Mouse (Mus musculus) megakaryocyte, embryonic 14.5 days (primary cell): Measurements from ENCODE around the gene Ncaph2. TPM values are rescaled to one million over a fixed set of nuclear protein-coding genes. Genes with fewer than 3 reads are reported as not detected.

ENCODE experiments used
- H3K27me3 ChIP-seq: replicated peaks from 2 replicates; pipeline ENCODE3; 2012; ENCODE audit warnings: inconsistent platforms
- H3K36me3 ChIP-seq: replicated peaks from 2 replicates; pipeline ENCODE3; 2012; ENCODE audit warnings: low read length, inconsistent platforms, mixed read lengths
- H3K4me1 ChIP-seq: 2 replicates; pipeline ENCODE4 v1.6.1; 2012; ENCODE audit warnings: inconsistent platforms
- H3K4me3 ChIP-seq: replicated peaks from 2 replicates; pipeline ENCODE3; 2012; ENCODE audit warnings: moderate library complexity, mild to moderate bottlenecking, inconsistent platforms
- H3K9me3 ChIP-seq: 2 replicates; pipeline ENCODE4 v1.6.1; 2012; ENCODE audit warnings: inconsistent platforms
- FLI1 ChIP-seq: IDR thresholded peaks from 2 replicates; pipeline ENCODE4 v1.6.1; 2012; ENCODE audit warnings: low read length, inconsistent platforms, mixed read lengths
- GATA1 ChIP-seq: IDR thresholded peaks from 3 replicates; pipeline ENCODE4 v1.6.1; 2012; ENCODE audit warnings: mixed read lengths, low read length, inconsistent platforms, borderline replicate concordance
- polyA plus RNA-seq: library from polyadenylated mRNA; stranded (reverse); fragments of >175 nt; gene quantifications from 2 replicates; pipeline ENCODE4 v1.2.3, GENCODE M21; 2012; ENCODE audit warnings: low replicate concordance; ENCODE audit not compliant: insufficient read depth

Gene Ncaph2
- polyA plus RNA-seq, 1 experiment = 44.6 TPM

- H3K9me3 ChIP-seq = no peaks in the 10 kb centered on the region
- TF ChIP-seq FLI1 = no peak
- no peak for TF ChIP-seq GATA1
Measured at GRCm38 (mm10) chr15:89365141-89365551, 9.6 kb downstream of the Ncaph2 start.

GRCm38 (mm10) chr15:89372068-89372467 lies 16.5 kb downstream of the Ncaph2 start:
- Histone ChIP-seq H3K9me3 (no peaks in the 10 kb centered on the region), H3K36me3 (peaks cover 58% of the 10 kb centered on the region)
- TF ChIP-seq FLI1 = no peak
- no peak for TF ChIP-seq GATA1

More at GRCm38 (mm10) chr15:89365141-89365551, 9.6 kb downstream of the Ncaph2 start:
- H3K4me3 ChIP-seq = no peak overlapping the region
- no peaks in the 10 kb centered on the region for H3K27me3 ChIP-seq
- H3K4me1 ChIP-seq = no peaks in the 10 kb centered on the region; the same call in 1 of the 2 replicates
- peaks cover 100% of the 10 kb centered on the region for H3K36me3 ChIP-seq

GRCm38 (mm10) chr15:89372536-89372935 lies 17.0 kb downstream of the Ncaph2 start:
- Histone ChIP-seq H3K9me3 (no peaks in the 10 kb centered on the region), H3K27me3 (peaks cover 7% of the 10 kb centered on the region), H3K4me1 (peaks cover 55% of the 10 kb centered on the region), H3K36me3 (peaks cover 53% of the 10 kb centered on the region), H3K4me3 (peak overlapping the region; percentile 99)
- TF ChIP-seq GATA1 (no peak), FLI1 (no peak)

More at GRCm38 (mm10) chr15:89372068-89372467, 16.5 kb downstream of the Ncaph2 start:
- Histone ChIP-seq H3K4me3 (peak overlapping the region; percentile 14), H3K27me3 (peaks cover 2% of the 10 kb centered on the region), H3K4me1 (peaks cover 55% of the 10 kb centered on the region)

- H3K9me3 ChIP-seq = no peaks in the 10 kb centered on the region
- peaks cover 47% of the 10 kb centered on the region for H3K36me3 ChIP-seq
- peak overlapping the region; percentile 99 for H3K4me3 ChIP-seq
- H3K27me3 ChIP-seq = peaks cover 13% of the 10 kb centered on the region
- TF ChIP-seq GATA1 = 0 out of 3 replicates have a peak, but pooled peaks have one; percentile 12
- no peak for TF ChIP-seq FLI1
- H3K4me1 ChIP-seq = peaks cover 60% of the 10 kb centered on the region
Measured at GRCm38 (mm10) chr15:89373027-89373761, 17.7 kb downstream of the Ncaph2 start.

- peaks cover 20% of the 10 kb centered on the region for H3K27me3 ChIP-seq
- H3K4me3 ChIP-seq = peak within 1 kb of the TSS; percentile 99
- peaks cover 41% of the 10 kb centered on the region for H3K36me3 ChIP-seq
- peaks cover 66% of the 10 kb centered on the region for H3K4me1 ChIP-seq
- H3K9me3 ChIP-seq = no peaks in the 10 kb centered on the region
- no peak for TF ChIP-seq FLI1
- no peak for TF ChIP-seq GATA1
Measured at GRCm38 (mm10) chr15:89373762-89374248, 18.3 kb downstream of the Ncaph2 start, which contains the start of gene Sco2. Sco2 (minus strand) TSS chr15:89373846.

- peak overlapping the region; percentile 99 for H3K4me3 ChIP-seq
- H3K27me3 ChIP-seq = peaks cover 24% of the 10 kb centered on the region
- TF ChIP-seq GATA1 (no peak), FLI1 (no peak)
- peaks cover 71% of the 10 kb centered on the region for H3K4me1 ChIP-seq
- peaks cover 35% of the 10 kb centered on the region for H3K36me3 ChIP-seq
- no peaks in the 10 kb centered on the region for H3K9me3 ChIP-seq
Measured at GRCm38 (mm10) chr15:89374340-89374739, 18.8 kb downstream of the Ncaph2 start.

GRCm38 (mm10) chr15:89374801-89375534 lies 19.4 kb downstream of the Ncaph2 start:
- peak overlapping the region; percentile 7 for H3K4me3 ChIP-seq
- peaks cover 29% of the 10 kb centered on the region for H3K36me3 ChIP-seq
- H3K27me3 ChIP-seq = peaks cover 27% of the 10 kb centered on the region
- H3K9me3 ChIP-seq = no peaks in the 10 kb centered on the region
- H3K4me1 ChIP-seq = peaks cover 75% of the 10 kb centered on the region
- TF ChIP-seq FLI1 (no peak), GATA1 (no peak)

- H3K36me3 ChIP-seq = peaks cover 18% of the 10 kb centered on the region
- peaks cover 27% of the 10 kb centered on the region for H3K27me3 ChIP-seq
- H3K4me1 ChIP-seq = peaks cover 69% of the 10 kb centered on the region
- TF ChIP-seq FLI1 = no peak
- TF ChIP-seq GATA1 = no peak
- no peak overlapping the region for H3K4me3 ChIP-seq
- H3K9me3 ChIP-seq = no peaks in the 10 kb centered on the region
Measured at GRCm38 (mm10) chr15:89376040-89376439, 20.5 kb downstream of the Ncaph2 start.

GRCm38 (mm10) chr15:89376957-89377356 lies 21.4 kb downstream of the Ncaph2 start, which contains the start of gene Tymp:
Tymp (minus strand) TSS chr15:89377039.
- no peaks in the 10 kb centered on the region for H3K9me3 ChIP-seq
- H3K36me3 ChIP-seq = peaks cover 9% of the 10 kb centered on the region
- H3K27me3 ChIP-seq = peaks cover 27% of the 10 kb centered on the region
- TF ChIP-seq FLI1 (no peak), GATA1 (no peak)
- no peak within 1 kb of the TSS for H3K4me3 ChIP-seq
- peaks cover 60% of the 10 kb centered on the region for H3K4me1 ChIP-seq

GRCm38 (mm10) chr15:89377362-89377761 lies 21.8 kb downstream of the Ncaph2 start:
- peaks cover 56% of the 10 kb centered on the region for H3K4me1 ChIP-seq

More at GRCm38 (mm10) chr15:89377362-89377761, 21.8 kb downstream of the Ncaph2 start:
- Histone ChIP-seq H3K27me3 (peaks cover 27% of the 10 kb centered on the region), H3K9me3 (no peaks in the 10 kb centered on the region), H3K4me3 (no peak overlapping the region), H3K36me3 (peaks cover 5% of the 10 kb centered on the region)
- TF ChIP-seq FLI1 (no peak), GATA1 (no peak)
